Mouse (Mus musculus): Measurements from ENCODE around the gene Exosc7.
A peak's percentile ranks its signal among the peaks of the same experiment; 100 is the strongest.

The Exosc7 gene

DNA sequence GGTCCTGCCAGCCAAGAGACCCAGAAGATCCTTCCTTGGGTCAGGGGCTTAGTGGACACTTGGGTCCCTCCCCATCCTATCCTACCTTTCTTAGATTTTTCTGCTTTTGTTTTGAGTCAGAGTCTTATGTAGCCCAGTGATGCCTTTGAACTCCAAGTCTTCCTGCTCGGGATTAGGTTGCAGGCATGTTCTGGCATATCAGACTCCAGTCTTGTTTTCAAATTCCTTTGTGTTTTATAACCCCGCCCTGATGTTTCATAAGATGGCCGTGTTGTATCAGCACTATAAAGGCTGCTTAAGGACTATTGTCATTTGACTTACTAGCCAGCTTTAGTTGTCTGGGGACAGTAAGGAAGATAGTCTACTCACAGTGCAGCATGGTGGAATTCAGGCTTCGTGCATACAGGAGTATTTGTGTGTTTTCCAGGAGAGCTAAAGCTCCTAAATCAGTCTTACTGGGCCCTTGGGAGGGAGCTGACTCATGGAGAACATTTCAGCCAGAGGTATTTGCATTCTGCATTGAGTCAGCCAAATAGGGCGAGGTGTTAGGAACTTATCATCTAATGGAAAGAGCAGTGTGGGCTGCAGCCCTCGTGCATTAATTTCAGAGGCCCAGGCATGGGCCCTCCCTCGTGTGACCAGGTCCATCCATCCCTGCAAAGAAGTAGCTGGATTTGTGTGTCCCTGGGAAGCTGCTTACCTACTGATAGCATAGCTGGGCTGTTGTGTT lies 24.1 kb downstream of the Exosc7 start:
- no peak for DNase-seq (ENCODE audit: extremely low spot score, low read depth, low spot score)

DNA sequence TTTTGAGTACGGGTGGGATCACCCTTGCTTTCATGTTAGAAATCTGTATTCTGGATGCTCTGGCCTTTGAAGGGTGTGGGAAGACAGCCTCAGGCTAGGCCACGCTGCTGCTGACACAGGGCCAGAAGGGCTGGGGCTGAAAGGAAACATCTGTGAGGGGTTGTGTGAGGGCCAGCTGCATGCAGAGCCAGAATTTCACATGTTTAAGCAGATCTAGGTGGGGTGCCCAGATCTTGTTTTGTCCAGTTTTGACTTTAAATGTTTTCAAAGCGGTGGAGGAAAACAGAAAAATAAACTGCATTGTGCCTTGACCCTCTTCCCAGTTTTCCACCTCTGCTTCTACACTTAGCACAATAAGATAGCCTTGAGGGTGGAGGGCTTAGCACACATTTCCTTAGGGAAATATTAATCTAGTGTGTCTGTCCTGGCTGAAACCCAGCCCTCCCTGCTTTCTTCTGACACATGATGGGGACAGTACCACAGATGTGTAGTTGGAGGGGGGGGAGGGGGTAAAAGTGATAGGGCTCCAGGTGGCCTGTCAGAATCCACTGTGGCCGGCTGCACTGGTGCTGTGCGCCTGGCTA lies 26.0 kb downstream of the Exosc7 start:
- DNase-seq (ENCODE audit: extremely low spot score, low read depth, low spot score): no peak

GRCm38 (mm10) chr9:123139887-123140614 lies 27.0 kb downstream of the Exosc7 start:
- no peak for DNase-seq (ENCODE audit: extremely low spot score, low read depth, low spot score)

DNA sequence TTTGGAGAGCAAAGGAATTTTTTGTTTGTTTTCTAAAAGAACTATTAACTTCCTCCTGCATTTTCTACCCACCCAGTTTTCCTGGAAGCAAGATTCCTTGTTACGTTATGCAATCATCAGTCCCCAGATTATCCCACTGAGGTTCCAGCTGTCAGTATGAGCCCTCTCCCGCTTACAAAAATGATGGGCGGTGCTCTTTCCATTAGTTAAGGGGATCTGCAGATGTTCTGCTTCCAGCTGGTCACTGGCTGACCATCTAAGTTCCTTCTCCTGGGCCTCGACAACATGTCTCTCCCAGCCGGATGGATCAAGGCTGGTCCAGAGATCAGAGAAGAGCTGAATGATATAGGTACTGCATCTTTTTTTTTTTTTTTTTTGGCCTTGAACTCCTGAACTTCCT lies 35.4 kb downstream of the Exosc7 start:
- DNase-seq (ENCODE audit: extremely low spot score, low read depth, low spot score): no peak

DNA sequence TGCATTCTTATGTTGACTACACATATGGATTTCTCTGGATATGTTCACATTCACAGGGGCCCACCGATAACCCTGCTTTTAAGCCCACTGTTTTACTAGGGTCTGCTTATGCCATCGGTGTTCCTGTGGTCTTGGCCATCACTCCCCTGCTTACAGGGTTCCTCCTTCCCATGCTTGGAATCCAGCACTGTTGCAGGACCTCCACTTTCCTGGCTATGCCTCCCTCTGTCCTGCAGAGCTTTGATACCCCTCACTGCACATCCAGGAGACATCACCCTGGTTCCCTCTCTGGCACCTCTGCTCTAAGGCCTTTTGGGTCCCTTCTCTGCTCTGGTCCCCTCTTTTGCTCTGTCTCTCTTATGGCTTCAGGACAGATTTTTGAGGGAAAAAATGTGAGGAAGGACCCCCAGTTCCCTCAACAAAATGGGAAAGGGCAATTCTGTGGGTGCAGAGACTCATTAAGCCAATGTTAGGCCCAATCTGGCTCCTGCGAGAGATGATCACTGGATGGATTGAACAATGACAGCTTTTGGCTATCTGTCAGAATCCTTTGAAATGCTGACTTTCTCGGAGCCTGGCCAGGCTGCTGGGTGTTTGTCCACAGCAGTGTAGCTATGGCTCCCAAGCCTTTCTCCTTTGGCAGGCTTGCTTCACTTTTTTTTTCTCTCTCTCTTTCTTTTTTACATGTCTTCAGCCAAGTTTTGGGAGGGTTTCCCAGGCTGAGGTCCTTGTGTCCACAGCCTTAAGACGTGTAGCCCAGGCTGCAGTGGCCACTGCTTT lies 37.4 kb downstream of the Exosc7 start, which contains the start of gene Clec3b:
Gene Clec3b (plus strand): TSS at position 706 of the 780 bp plus-strand sequence.
- no peak for DNase-seq (ENCODE audit: extremely low spot score, low read depth, low spot score)

GRCm38 (mm10) chr9:123151561-123151960 lies 38.5 kb downstream of the Exosc7 start:
- DNase-seq (ENCODE audit: extremely low spot score, low read depth, low spot score): no peak

DNA sequence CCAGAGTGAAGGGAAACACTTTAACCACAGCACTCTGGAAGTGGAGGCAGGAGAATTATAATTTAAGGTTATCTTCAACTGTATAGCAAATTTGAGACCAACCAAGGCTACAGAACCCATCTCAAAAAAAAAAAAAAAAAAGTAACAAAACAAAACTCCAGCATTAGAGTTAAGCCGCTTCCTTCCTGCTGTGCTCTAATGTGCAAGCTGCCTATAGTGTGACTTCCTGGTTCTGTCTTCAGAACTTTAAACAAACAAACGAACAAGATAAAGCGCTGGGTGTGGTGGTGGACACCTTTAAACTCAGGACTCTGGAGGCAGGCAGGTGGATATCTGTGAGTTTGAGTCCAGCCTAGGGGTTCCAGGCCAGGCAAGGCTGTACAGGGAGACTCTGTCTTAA lies 39.0 kb downstream of the Exosc7 start:
- DNase-seq (ENCODE audit: extremely low spot score, low read depth, low spot score): no peak

DNA sequence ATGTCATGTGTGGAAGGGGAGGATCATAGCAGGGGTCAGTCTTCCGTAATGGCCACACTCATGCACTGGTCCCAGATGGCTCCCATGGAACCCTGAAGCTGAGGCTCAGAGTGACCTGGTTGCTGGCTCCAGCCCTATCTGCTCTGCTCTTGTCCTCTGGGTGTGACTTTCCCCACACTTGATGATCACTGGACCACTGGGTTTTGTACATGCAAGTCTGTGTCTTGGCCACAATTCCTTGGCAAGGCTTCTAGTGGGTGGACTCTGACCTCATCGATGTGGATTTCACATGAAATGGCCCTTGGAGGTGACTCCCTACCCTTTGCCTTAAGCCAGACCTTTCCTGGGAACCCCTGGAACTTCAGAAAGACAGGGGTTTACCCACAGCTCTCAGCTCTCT lies 40.1 kb downstream of the Exosc7 start:
- no peak for DNase-seq (ENCODE audit: extremely low spot score, low read depth, low spot score)

DNA sequence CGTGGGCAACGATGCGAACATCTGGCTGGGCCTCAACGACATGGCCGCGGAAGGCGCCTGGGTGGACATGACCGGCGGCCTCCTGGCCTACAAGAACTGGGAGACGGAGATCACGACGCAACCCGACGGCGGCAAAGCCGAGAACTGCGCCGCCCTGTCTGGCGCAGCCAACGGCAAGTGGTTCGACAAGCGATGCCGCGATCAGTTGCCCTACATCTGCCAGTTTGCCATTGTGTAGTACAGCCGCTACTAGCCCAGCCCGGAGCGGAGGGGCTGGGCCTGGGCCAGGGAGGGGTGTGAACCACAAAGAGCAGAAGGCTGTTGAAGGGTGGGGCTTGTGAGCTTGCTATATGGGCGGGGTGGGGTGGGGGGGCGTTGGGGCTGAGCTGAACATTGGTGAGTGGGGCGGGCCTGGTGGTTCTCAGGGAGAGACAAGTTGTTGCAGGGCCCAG lies 43.9 kb downstream of the Exosc7 start:
- DNase-seq (ENCODE audit: extremely low spot score, low read depth, low spot score): no peak

GRCm38 (mm10) chr9:123157699-123158098 lies 44.7 kb downstream of the Exosc7 start:
- DNase-seq (ENCODE audit: extremely low spot score, low read depth, low spot score): no peak

DNA sequence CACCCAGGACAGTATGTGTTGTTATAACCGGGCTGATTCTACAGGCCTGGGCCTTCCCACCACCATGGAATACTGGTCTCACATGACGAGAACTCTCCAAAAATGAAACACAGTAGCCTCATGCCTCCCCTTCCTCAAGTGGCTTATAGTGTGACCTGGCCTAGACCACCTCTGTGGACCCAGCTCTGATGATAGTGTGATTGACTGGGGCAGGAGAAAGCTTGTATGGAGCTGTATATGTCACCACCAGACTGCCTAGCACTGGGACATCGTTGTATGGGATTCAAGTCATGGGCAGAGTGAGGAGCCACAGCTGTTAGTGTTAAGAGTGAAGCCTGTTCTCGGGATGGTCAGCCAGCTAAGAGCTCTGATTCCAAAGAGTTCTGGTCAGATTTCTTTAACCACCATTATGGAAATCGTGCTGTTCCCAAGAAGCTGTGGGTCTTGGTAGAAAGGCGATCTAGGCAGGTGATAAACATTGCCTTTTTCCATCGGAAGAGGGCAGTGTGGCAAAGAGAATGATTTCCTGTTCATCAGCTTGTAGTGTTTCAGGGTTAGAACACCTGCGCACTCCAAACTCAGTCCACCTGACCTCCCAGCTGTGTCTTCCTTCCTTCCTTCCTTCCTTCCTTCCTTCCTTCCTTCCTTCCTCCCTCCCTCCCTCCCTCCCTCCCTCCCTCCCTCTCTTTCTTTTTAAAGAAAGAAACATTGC lies 45.3 kb downstream of the Exosc7 start:
- no peak for DNase-seq (ENCODE audit: extremely low spot score, low read depth, low spot score)

DNA sequence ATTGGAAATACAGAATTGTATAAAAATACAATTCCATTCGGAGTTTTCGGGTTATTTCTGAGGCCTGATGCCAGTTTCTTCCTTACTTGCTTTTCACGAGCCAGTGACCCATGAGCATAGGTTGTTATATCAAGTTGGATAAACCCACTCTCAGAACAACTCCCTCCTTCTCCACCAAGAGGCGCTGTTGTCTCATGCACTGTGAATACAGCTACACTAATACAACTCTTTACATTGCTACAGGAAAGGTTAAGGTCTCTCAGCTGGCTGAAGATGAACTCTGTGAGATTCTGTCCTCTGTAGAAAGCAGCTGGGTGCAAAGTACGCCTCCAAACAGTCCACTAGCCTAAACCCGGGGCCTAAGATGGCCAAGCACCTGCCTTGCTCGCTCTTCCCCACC lies 46.3 kb downstream of the Exosc7 start:
- peak; percentile 41 for DNase-seq (ENCODE audit: extremely low spot score, low read depth, low spot score)

- no peak for DNase-seq (ENCODE audit: extremely low spot score, low read depth, low spot score)
Observed at GRCm38 (mm10) chr9:123161792-123162191, 48.8 kb downstream of the Exosc7 start.

- no peak for DNase-seq (ENCODE audit: extremely low spot score, low read depth, low spot score)
Observed at GRCm38 (mm10) chr9:123162985-123163694, 50.1 kb downstream of the Exosc7 start.

DNA sequence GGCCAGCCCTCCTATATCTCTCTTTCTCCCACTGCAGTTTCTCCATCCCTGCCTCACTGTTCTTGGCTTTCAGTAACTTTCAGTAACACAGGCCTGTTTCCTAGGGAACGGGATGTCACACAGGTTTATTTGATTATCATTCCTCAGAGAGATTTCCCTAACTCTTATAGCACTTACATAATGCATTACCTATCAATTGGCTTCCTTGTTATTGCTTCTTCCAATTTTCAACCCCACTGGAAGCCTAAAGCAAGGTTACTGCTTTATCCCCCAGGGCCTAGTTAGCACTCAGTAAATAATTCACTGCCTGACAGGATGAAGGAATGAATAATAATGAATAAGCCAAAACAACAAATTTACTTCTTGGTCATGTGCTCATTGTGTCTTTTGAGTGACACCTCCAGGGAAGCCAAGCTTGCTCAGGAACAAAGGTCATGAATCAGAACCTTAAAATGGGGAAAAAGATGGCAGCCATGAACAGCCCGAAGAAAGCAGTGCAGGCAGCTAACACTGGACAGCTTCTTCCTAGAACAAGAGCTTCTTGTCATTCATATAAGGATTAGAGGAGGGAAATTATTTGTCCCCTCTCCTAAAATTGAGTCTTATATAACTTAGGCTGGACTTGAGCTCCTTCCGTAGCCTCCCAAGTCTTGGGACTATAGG lies 52.9 kb downstream of the Exosc7 start:
- no peak for DNase-seq (ENCODE audit: extremely low spot score, low read depth, low spot score)

- DNase-seq (ENCODE audit: extremely low spot score, low read depth, low spot score): no peak
Observed at GRCm38 (mm10) chr9:123173760-123174159, 60.7 kb downstream of the Exosc7 start.

- DNase-seq (ENCODE audit: extremely low spot score, low read depth, low spot score): no peak
Observed at GRCm38 (mm10) chr9:123174356-123174755, 61.3 kb downstream of the Exosc7 start.

GRCm38 (mm10) chr9:123177380-123178048 lies 64.5 kb downstream of the Exosc7 start:
- DNase-seq (ENCODE audit: extremely low spot score, low read depth, low spot score): no peak

DNA sequence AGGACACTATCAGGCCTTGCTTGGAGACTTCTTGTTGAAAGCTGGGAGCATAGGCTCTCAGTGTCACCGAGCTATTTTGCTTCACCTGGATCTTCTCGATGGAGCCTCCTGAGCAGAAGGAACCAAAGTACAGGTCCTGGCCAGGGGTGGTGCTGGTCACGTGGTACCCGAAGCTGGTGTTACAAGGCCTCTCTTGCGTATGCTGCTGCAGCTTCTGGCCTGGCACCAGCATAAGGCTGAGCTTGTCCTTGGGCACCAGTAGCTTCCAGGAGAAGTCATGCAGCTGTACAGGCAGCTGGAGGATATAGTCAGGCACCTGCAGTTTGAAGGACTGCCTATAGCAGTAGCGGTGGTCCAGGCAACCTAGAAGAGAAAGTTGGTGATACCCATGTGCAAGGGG lies 67.0 kb downstream of the Exosc7 start:
- DNase-seq (ENCODE audit: extremely low spot score, low read depth, low spot score): no peak

Data from hindlimb bud, embryonic 11.5 days (tissue).